Mouse (Mus musculus): ENCODE measurements at regions not wholly inside any gene's neighbourhood (a gene's known extent, or its start where the extent isn't known, plus 50 kb on each side); places are given as distances from the start of the nearest gene placed in this dataset.

GRCm38 (mm10) chr7:72601933-72602332 is 295.5 kb upstream of the Mctp2 start:
- no peak for TF ChIP-seq CTCF (IDR thresholded peaks at IDR 0.05)
- no peak for TF ChIP-seq EP300 (IDR thresholded peaks at IDR 0.05)
